Mouse (Mus musculus): Measurements from ENCODE around the gene Tctex1d2.

Tctex1d2 gene

GRCm38 (mm10) chr16:32419517-32420483 lies at the start of gene Tctex1d2:
Tctex1d2 (plus strand) TSS chr16:32419702.
- POLR2A ChIA-PET, result interaction anchor here in 3 of 4 experiments (0.6 to 3.3 kb wide), 28 partner anchors 8 to 417 kb away, joined by 3 to 26 read pairs (median 3); partner anchors contain the start of genes Pcyt1a (in 2 of the 3), Rnf168 (in 1 of the 3), Senp5 (in 1 of the 3) and Ubxn7 (in 1 of the 3)
- CTCF ChIA-PET, result interaction anchor here (0.5 to 1.7 kb wide), 6 partner anchors 22 to 859 kb away, joined by 3 to 4 read pairs (median 3); no protein-coding TSS in a partner anchor

- ChIA-PET CTCF (interaction anchor here in 3 of 4 experiments (0.6 to 1.5 kb wide), 7 partner anchors 9 to 312 kb away, joined by 3 to 8 read pairs (median 3); no protein-coding TSS in a partner anchor), POLR2A (interaction anchor here in 2 of 4 experiments (1.2 to 1.5 kb wide), 4 partner anchors 9 to 369 kb away, joined by 3 to 6 read pairs (median 4); partner anchors contain the start of genes Ubxn7 (in 2 of the 2) and Senp5 (in 1 of the 2))
These were observed 48.2 kb upstream of the Tctex1d2 start for GRCm38 (mm10) chr16:32371351-32371750.

DNA sequence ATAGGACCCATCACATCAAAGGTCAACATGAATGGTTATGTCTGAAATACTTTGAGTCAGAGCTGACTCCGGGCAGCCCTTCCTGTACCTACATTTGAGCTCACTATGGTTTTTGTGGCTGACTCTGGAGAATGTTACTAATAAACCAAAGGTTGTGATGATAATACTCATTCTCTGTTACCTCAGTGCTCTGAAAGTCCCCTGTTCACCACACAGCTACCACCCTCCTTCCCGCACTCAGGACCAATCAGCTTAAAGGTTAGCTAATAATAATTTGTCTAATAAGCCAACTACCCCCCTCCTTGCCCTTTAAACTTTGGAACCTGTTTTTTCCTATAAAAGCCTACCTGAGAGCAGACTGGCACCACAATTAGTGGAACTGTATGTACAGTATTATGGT lies 39.9 kb upstream of the Tctex1d2 start:
- CTCF ChIA-PET, result interaction anchor here in 2 of 4 experiments (1.1 to 1.3 kb wide), 2 partner anchors 11 to 120 kb away, joined by 3 to 4 read pairs; no protein-coding TSS in a partner anchor
- POLR2A ChIA-PET, result interaction anchor here in 1 of 4 experiments (1.2 kb wide), 2 partner anchors 14 to 48 kb away, joined by 4 read pairs; partner anchors contain the start of gene Ubxn7

GRCm38 (mm10) chr16:32382901-32383300 lies 36.6 kb upstream of the Tctex1d2 start:
- CTCF ChIA-PET, result no interaction called here
- POLR2A ChIA-PET, result interaction anchor here in 1 of 4 experiments (1.4 kb wide), 1 partner anchor 77 kb away, joined by 3 read pairs; no protein-coding TSS in a partner anchor

- ChIA-PET CTCF (no interaction called here), POLR2A (no interaction called here)
These were observed 34.6 kb upstream of the Tctex1d2 start for GRCm38 (mm10) chr16:32384885-32385284.

DNA sequence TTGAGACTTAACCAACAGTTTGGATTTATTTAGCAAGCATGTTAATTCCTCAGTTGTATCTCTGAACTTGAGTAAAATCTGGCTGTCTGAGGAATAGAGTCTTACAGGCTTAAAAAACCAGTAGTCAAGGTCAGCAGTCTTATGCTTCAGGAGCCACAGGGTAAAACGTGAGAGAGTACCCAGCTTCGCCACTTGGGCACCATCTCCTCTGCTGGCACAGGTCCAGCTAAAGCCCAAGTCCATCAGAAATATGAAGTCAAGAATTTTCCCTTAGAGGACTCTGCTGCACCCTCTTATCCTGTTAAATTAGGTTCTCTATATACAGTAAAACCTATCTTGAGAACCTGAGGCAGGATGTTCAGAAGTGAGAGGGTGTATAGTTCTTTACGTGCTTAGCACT lies 32.7 kb upstream of the Tctex1d2 start:
- ChIA-PET CTCF (no interaction called here), POLR2A (interaction anchor here in 1 of 4 experiments (1.1 to 1.6 kb wide), 2 partner anchors 14 to 87 kb away, joined by 3 read pairs; no protein-coding TSS in a partner anchor)

- CTCF ChIA-PET, result interaction anchor here in 1 of 4 experiments (0.5 kb wide), 1 partner anchor 214 kb away, joined by 5 read pairs; no protein-coding TSS in a partner anchor
- POLR2A ChIA-PET, result interaction anchor here in 1 of 4 experiments (0.8 to 1.5 kb wide), 7 partner anchors 8 to 143 kb away, joined by 3 to 6 read pairs (median 4); partner anchors contain the start of genes Fbxo45, Tm4sf19 and Wdr53
These were observed 30.5 kb upstream of the Tctex1d2 start for GRCm38 (mm10) chr16:32389049-32389448.

DNA sequence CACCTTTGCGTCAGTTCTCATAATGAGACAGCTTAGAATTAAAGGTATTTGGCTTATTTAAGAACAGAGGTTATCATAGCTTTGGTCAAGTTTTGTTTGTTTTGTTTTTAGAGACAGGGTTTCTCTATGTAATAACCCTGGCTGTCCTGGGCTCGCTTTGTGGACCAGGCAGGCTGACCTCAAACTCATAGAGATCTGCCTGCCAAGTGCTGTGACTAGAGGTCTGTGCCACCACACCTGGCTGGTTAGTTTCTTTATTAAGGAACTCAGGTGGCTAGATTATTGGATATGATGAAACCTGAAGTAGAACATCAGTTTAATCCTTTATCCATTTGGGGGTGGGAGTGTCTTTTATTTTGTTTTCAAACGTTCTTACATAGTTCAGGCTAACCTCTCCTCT lies 29.7 kb upstream of the Tctex1d2 start:
- ChIA-PET CTCF (interaction anchor here in 1 of 4 experiments (1.7 kb wide), 1 partner anchor 18 kb away, joined by 3 read pairs; no protein-coding TSS in a partner anchor), POLR2A (interaction anchor here in 1 of 4 experiments (1.3 to 1.5 kb wide), 3 partner anchors 10 to 144 kb away, joined by 3 to 5 read pairs (median 3); partner anchors contain the start of genes Fbxo45, Tm4sf19 and Wdr53)

DNA sequence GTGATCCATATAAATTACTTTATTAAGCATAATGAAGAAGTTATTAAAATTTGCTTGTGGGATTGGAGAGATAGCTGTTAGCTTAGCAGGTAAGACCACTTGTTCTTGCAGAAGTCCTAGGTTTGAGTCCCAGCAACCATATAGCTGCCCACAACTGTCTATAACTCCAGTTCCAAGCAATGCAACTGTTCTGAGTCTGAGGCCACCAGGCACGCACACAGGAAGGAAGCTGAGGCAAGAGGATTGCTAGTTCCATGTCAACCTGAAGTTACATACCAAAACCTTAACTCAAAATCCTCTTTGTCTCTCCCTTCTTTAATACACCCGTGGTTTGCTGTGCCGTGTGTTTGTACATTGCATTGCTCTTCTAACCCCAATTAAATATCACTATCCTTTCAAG lies 28.6 kb upstream of the Tctex1d2 start:
- POLR2A ChIA-PET, result interaction anchor here in 2 of 4 experiments (0.6 to 1.3 kb wide), 6 partner anchors 13 to 1804 kb away, joined by 3 to 5 read pairs (median 3); partner anchors contain the start of genes Tctex1d2 (in 1 of the 2) and Tfrc (in 1 of the 2)
- CTCF ChIA-PET, result interaction anchor here in 1 of 4 experiments (1.7 kb wide), 1 partner anchor 19 kb away, joined by 3 read pairs; no protein-coding TSS in a partner anchor

- ChIA-PET CTCF (interaction anchor here in 3 of 4 experiments (0.6 to 1.1 kb wide), 3 partner anchors 104 to 284 kb away, joined by 3 to 6 read pairs (median 3); no protein-coding TSS in a partner anchor), POLR2A (interaction anchor here in 2 of 4 experiments (0.5 to 1.2 kb wide), 4 partner anchors 23 to 93 kb away, joined by 3 to 8 read pairs (median 3); partner anchors contain the start of genes Pcyt1a (in 1 of the 2) and Tctex1d2 (in 1 of the 2))
These were observed 23.6 kb upstream of the Tctex1d2 start for GRCm38 (mm10) chr16:32395679-32396540.

- CTCF ChIA-PET, result interaction anchor here in 3 of 4 experiments (0.6 to 1.1 kb wide), 3 partner anchors 103 to 285 kb away, joined by 3 to 6 read pairs (median 3); no protein-coding TSS in a partner anchor
- POLR2A ChIA-PET, result interaction anchor here in 2 of 4 experiments (0.5 to 1.2 kb wide), 2 partner anchors 23 to 93 kb away, joined by 3 read pairs; partner anchors contain the start of gene Tctex1d2 (in 1 of the 2)
These were observed 23.0 kb upstream of the Tctex1d2 start for GRCm38 (mm10) chr16:32396541-32396835.

DNA sequence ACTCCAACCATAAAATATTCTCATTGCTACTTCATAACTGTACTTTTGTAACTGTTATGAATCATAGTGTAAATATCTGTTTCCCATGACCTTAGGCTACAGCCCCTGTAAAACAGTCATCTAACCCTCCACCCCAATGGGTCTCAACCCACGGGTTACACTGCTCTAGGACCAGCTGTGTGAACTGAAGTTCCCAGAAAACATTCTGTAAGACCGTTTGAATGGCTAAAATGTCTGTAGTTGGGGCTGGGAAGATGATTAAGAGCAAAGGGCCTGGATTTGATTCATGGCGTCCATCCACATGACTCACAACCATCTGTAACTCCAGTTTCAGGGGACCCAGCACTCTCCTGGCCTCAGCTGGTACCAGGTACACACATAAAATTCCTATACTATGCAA lies 21.3 kb upstream of the Tctex1d2 start:
- ChIA-PET POLR2A (no interaction called here), CTCF (no interaction called here)

DNA sequence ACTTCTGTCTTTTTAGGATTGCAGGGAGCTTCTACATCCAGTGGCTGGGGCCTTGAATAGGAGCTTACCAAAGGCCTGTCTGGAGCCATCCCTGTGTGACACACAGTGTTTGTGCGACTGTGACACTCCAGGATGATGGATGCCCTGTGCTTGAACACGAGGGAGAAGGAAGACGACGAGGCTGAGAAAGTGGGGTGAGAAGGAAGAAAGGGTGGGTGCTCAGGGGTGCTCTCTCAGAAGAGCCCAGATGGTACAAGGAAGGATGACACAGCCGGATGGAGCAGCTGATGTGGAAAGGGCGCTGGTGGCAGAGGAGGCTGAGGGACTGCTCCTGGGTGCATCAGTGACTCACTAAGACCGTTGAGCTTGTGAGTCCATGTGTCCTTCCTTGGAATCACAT lies 19.2 kb upstream of the Tctex1d2 start, which contains the start of gene Tm4sf19:
Tm4sf19 (plus strand) TSS at position 240 of the 400 bp plus-strand sequence.
- ChIA-PET CTCF (interaction anchor here in 1 of 4 experiments (1.0 kb wide), 1 partner anchor 100 kb away, joined by 3 read pairs; no protein-coding TSS in a partner anchor), POLR2A (interaction anchor here in 2 of 4 experiments (0.5 to 1.6 kb wide), 5 partner anchors 11 to 404 kb away, joined by 3 to 5 read pairs (median 3); no protein-coding TSS in a partner anchor)

GRCm38 (mm10) chr16:32401335-32401965 lies 18.1 kb upstream of the Tctex1d2 start:
- POLR2A ChIA-PET, result no interaction called here
- CTCF ChIA-PET, result no interaction called here

- ChIA-PET CTCF (interaction anchor here in 1 of 4 experiments (0.6 kb wide), 2 partner anchors 158 to 545 kb away, joined by 3 to 4 read pairs; no protein-coding TSS in a partner anchor), POLR2A (interaction anchor here in 2 of 4 experiments (0.6 kb wide), 2 partner anchors 99 to 305 kb away, joined by 3 read pairs; no protein-coding TSS in a partner anchor)
These were observed 16.7 kb upstream of the Tctex1d2 start for GRCm38 (mm10) chr16:32402818-32403217.

GRCm38 (mm10) chr16:32405716-32406115 lies 13.8 kb upstream of the Tctex1d2 start:
- ChIA-PET POLR2A (interaction anchor here in 1 of 4 experiments (0.6 to 1.4 kb wide), 2 partner anchors 14 to 24 kb away, joined by 3 to 7 read pairs; partner anchors contain the start of gene Tctex1d2), CTCF (no interaction called here)

DNA sequence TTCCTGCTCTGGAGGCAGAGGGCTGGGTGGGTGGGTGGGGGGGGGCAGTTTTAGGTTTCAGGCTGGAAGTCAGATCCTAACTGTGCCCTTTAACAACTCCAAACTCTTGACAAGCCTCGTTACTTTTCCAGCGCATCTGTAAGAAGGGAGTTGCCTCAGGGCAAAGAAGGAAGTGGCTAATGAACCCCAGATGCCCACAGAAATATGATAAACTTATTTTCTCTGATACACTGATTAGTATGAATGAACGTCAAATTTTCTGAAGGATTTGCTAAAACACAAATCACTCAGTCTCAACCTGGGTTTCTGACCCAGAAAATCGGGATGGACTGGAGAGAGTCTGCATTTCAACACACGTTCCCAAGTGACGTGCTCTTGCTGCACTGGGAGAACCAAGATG lies 12.8 kb upstream of the Tctex1d2 start:
- ChIA-PET CTCF (interaction anchor here in 1 of 4 experiments (0.6 kb wide), 1 partner anchor 203 kb away, joined by 3 read pairs; no protein-coding TSS in a partner anchor), POLR2A (interaction anchor here in 1 of 4 experiments (0.6 kb wide), 1 partner anchor 155 kb away, joined by 4 read pairs; no protein-coding TSS in a partner anchor)
